Mouse (Mus musculus) midbrain, embryonic 16.5 days (tissue): ENCODE results near the gene Tiam2. TPM values are rescaled to one million over a fixed set of nuclear protein-coding genes. Genes with fewer than 3 reads are reported as not detected.

Experiments used
- ATAC-seq: fragments of 200-750 bp; cut with Nextera tagmentation; 2 replicates; pipeline ENCODE4 v1.8.0; 2017; ENCODE audit warnings: moderate TSS enrichment
- H3K27ac ChIP-seq: fragments of 300-500 bp; sonication (generic); 2 replicates; pipeline ENCODE4 v1.5.1; 2014; ENCODE audit warnings: mild to moderate bottlenecking, low read length, mixed read lengths
- H3K27me3 ChIP-seq: fragments of 300-500 bp; sonication (generic); 2 replicates; pipeline ENCODE4 v1.6.1; 2014; ENCODE audit warnings: low read depth, low read length, mixed read lengths; ENCODE audit not compliant: control insufficient read depth, insufficient read depth
- H3K36me3 ChIP-seq: fragments of 300-500 bp; sonication (generic); 2 replicates; pipeline ENCODE4 v1.6.1; 2014; ENCODE audit warnings: mild to moderate bottlenecking, low read length, moderate library complexity, mixed read lengths; ENCODE audit not compliant: control insufficient read depth, insufficient read depth
- H3K4me1 ChIP-seq: fragments of 300-500 bp; sonication (generic); 2 replicates; pipeline ENCODE4 v1.6.1; 2014; ENCODE audit warnings: mild to moderate bottlenecking, low read length, mixed read lengths; ENCODE audit not compliant: control insufficient read depth, insufficient read depth
- H3K4me2 ChIP-seq: fragments of 300-500 bp; sonication (generic); 2 replicates; pipeline ENCODE4 v1.6.1; 2014; ENCODE audit warnings: mild to moderate bottlenecking, low read length, mixed read lengths
- H3K4me3 ChIP-seq: fragments of 300-500 bp; sonication (generic); 2 replicates; pipeline ENCODE4 v1.5.1; 2014; ENCODE audit warnings: low read depth, mild to moderate bottlenecking, low read length, moderate library complexity, mixed read lengths
- H3K9ac ChIP-seq: fragments of 300-500 bp; sonication (generic); 2 replicates; pipeline ENCODE4 v1.6.1; 2014; ENCODE audit warnings: low read depth, low read length, mixed read lengths
- H3K9me3 ChIP-seq: fragments of 300-500 bp; sonication (generic); replicated peaks from 2 replicates; pipeline ENCODE4 v1.6.1; 2014; ENCODE audit warnings: mild to moderate bottlenecking, low read length, mixed read lengths; ENCODE audit not compliant: control insufficient read depth, poor library complexity, severe bottlenecking
- WGBS: fragments of 180-500 bp; shearing (Covaris S2); extraction: QIAGEN DNeasy Blood & Tissue Kit; methylation state at CpG from one replicate; pipeline ENCODE4 v1.1.7; 2014; 5-methylcytosine and 5-hydroxymethylcytosine counted together
- polyA plus RNA-seq: library from polyadenylated mRNA; unstranded; fragments of >200 nt; fragmentation: Nextera tagmentation; extraction: Ambion mirVana; gene quantifications from 2 replicates; pipeline ENCODE4 v1.2.1, GENCODE M21; 2015

Gene Tiam2
- polyA plus RNA-seq, 1 experiment from 2014 or later, result 4.7 TPM

- no peak overlapping the region for H3K4me2 ChIP-seq
- no peak overlapping the region for H3K27ac ChIP-seq
- no peak for ATAC-seq
Observed at GRCm38 (mm10) chr17:3485851-3486250, 159.5 kb downstream of the Tiam2 start.

GRCm38 (mm10) chr17:3487211-3487610 lies 160.8 kb downstream of the Tiam2 start:
- Histone ChIP-seq H3K4me3 (no peak overlapping the region), H3K27ac (no peak overlapping the region), H3K4me2 (no peak overlapping the region), H3K27me3 (no peaks in the 10 kb centered on the region), H3K9me3 (no peaks in the 10 kb centered on the region), H3K9ac (no peak overlapping the region), H3K4me1 (no peaks in the 10 kb centered on the region), H3K36me3 (no peaks in the 10 kb centered on the region)
- 90% methylated on average over 4 of the region's 4 CpGs for WGBS
- no peak for ATAC-seq

More at GRCm38 (mm10) chr17:3485851-3486250, 159.5 kb downstream of the Tiam2 start:
- no peak overlapping the region for H3K9ac ChIP-seq
- H3K36me3 ChIP-seq, result no peaks in the 10 kb centered on the region
- WGBS, result 75% methylated on average over 7 of the region's 7 CpGs
- no peaks in the 10 kb centered on the region for H3K4me1 ChIP-seq
- no peaks in the 10 kb centered on the region for H3K9me3 ChIP-seq
- H3K4me3 ChIP-seq, result no peak overlapping the region
- no peaks in the 10 kb centered on the region for H3K27me3 ChIP-seq

GRCm38 (mm10) chr17:3487721-3488601 lies 161.6 kb downstream of the Tiam2 start:
- Histone ChIP-seq H3K9me3 (no peaks in the 10 kb centered on the region), H3K27ac (no peak overlapping the region), H3K9ac (no peak overlapping the region), H3K4me3 (no peak overlapping the region), H3K27me3 (no peaks in the 10 kb centered on the region), H3K36me3 (no peaks in the 10 kb centered on the region), H3K4me1 (no peaks in the 10 kb centered on the region), H3K4me2 (no peak overlapping the region)
- ATAC-seq, result 0 out of 2 replicates have a peak, but pooled peaks have one; percentile 36
- WGBS, result 69% methylated on average over 12 of the region's 12 CpGs

GRCm38 (mm10) chr17:3490216-3490895 lies 164.0 kb downstream of the Tiam2 start:
- ATAC-seq, result no peak
- WGBS, result 85% methylated on average over 11 of the region's 11 CpGs
- no peak overlapping the region for H3K9ac ChIP-seq
- H3K27ac ChIP-seq, result no peak overlapping the region
- no peaks in the 10 kb centered on the region for H3K4me1 ChIP-seq
- no peaks in the 10 kb centered on the region for H3K36me3 ChIP-seq
- H3K27me3 ChIP-seq, result no peaks in the 10 kb centered on the region
- no peak overlapping the region for H3K4me3 ChIP-seq
- no peaks in the 10 kb centered on the region for H3K9me3 ChIP-seq
- no peak overlapping the region for H3K4me2 ChIP-seq

- ATAC-seq, result no peak
- H3K36me3 ChIP-seq, result no peaks in the 10 kb centered on the region
- no peak overlapping the region for H3K9ac ChIP-seq
- H3K27me3 ChIP-seq, result no peaks in the 10 kb centered on the region
- H3K4me3 ChIP-seq, result no peak overlapping the region
- H3K4me1 ChIP-seq, result no peaks in the 10 kb centered on the region
- no peak overlapping the region for H3K4me2 ChIP-seq
- 71% methylated on average over 5 of the region's 5 CpGs for WGBS
- H3K27ac ChIP-seq, result no peak overlapping the region
- no peaks in the 10 kb centered on the region for H3K9me3 ChIP-seq
Observed at GRCm38 (mm10) chr17:3491065-3491464, 164.7 kb downstream of the Tiam2 start.

- Histone ChIP-seq H3K9ac (no peak overlapping the region), H3K27me3 (no peaks in the 10 kb centered on the region), H3K27ac (no peak overlapping the region), H3K4me2 (no peak overlapping the region), H3K4me3 (no peak overlapping the region), H3K36me3 (no peaks in the 10 kb centered on the region), H3K4me1 (no peaks in the 10 kb centered on the region), H3K9me3 (no peaks in the 10 kb centered on the region)
- 88% methylated on average over 6 of the region's 6 CpGs for WGBS
- ATAC-seq, result no peak
Observed at GRCm38 (mm10) chr17:3491667-3492066, 165.3 kb downstream of the Tiam2 start.

DNA sequence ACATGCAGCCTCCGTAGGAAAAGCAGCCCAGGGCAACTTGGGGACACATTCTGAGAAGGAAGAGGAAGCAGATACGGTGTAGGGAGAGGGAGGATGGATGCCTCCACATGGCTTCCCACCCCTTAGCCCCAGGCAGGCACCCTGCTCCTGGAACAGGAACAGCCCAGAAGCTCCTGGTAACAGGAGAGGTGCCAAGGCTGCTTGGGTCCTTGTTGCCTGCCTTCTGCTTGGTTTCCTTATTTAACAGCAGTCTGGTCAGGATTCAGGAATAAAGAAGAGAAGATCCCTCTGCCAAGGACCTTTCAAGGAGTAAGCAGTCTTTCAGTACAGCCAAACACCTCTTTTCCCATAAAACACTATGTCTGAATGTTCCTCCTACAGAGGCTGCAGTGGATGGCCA lies 169.2 kb downstream of the Tiam2 start:
- 76% methylated on average over 2 of the region's 2 CpGs for WGBS
- H3K36me3 ChIP-seq, result no peaks in the 10 kb centered on the region
- no peaks in the 10 kb centered on the region for H3K4me1 ChIP-seq
- no peak overlapping the region for H3K9ac ChIP-seq
- H3K4me2 ChIP-seq, result no peak overlapping the region
- H3K4me3 ChIP-seq, result no peak overlapping the region
- no peak overlapping the region for H3K27ac ChIP-seq
- no peaks in the 10 kb centered on the region for H3K27me3 ChIP-seq
- no peaks in the 10 kb centered on the region for H3K9me3 ChIP-seq
- ATAC-seq, result no peak

DNA sequence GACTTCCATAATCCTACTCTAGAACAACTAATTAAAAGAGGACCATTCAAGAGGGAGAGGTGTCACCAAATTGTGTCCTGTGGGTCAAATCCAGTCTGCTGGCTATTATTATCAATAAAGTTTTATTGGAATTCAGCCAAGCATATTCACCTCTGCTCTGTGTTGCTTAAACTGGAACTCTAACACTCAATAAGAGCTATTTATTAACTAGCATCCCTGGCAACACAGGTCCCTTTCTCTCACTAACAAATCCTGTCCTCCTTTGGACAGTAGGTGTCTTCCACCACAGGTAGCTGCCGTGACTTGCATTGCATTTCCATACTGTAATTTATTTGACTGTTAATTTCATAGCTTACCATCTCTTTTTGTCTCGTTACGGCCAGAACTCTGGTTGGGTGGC lies 169.7 kb downstream of the Tiam2 start:
- Histone ChIP-seq H3K9me3 (no peaks in the 10 kb centered on the region), H3K9ac (no peak overlapping the region), H3K4me2 (no peak overlapping the region), H3K27ac (no peak overlapping the region), H3K36me3 (no peaks in the 10 kb centered on the region), H3K27me3 (no peaks in the 10 kb centered on the region), H3K4me1 (no peaks in the 10 kb centered on the region), H3K4me3 (no peak overlapping the region)
- ATAC-seq, result no peak
- 96% methylated on average over 3 of the region's 3 CpGs for WGBS

DNA sequence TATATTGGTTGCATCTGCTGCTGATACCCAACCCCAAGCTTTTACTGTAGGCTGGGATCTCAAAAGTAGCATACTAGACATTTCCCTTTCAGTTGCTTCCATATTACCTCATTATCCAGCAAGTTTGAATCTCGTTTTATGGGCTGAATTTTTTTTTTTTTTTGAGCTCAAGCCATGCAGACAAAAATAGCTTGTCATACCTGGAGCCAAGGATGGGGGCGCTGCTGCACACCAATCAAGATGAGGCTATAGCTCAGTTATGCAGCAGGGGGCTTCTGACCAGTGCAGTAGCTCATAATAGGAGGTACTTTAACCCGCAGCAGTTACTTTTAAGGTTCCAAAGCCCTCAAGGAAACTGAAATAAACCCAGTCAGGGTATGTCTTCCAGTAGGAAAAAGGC lies 171.7 kb downstream of the Tiam2 start:
- Histone ChIP-seq H3K4me2 (no peak overlapping the region), H3K9me3 (no peaks in the 10 kb centered on the region), H3K27me3 (no peaks in the 10 kb centered on the region), H3K27ac (no peak overlapping the region), H3K4me1 (no peaks in the 10 kb centered on the region), H3K36me3 (no peaks in the 10 kb centered on the region), H3K9ac (no peak overlapping the region), H3K4me3 (no peak overlapping the region)
- WGBS, result 23% methylated on average over 3 of the region's 3 CpGs
- no peak for ATAC-seq
